Mouse (Mus musculus): ENCODE measurements around the gene Ssh3.
A peak's percentile ranks its signal among the peaks of the same experiment; 100 is the strongest.

DNA sequence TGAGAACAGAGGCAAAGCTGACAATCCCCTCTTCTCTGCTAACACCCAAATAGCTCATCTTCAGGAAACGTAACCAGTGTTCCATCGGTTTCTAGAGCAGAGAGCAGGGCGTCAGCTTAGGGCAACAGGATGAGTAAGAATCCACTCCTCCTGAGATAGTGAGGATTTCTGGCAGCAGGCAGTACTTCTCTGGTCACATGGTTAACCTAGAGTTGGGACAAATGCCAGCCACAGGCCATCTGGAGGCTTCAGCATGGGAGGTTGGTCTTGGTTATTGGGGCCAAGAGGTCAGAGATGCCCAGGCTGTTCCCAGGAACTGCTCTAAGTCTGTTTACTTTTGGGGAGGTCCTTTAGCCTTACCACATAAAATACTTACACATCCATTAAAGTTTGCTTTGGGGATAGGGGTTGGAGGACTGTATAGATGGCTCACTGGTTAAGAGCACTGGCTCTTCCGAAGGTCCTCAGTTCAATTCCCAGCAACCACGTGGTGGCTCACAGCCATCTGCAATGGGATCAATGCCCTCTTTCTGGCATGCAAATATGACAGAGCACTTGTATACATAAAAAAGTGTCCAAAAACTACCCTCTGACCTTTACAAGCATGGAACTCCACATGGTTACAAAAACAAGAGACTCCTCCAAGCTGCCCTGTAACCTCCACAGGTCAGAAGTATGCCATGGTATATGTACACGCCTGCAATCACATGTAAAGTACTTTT is 46.4 kb upstream of the Ssh3 start:
- TF ChIP-seq USF1 (IDR thresholded peaks at IDR 0.05; ENCODE audit: low read depth): peak; percentile 89
- TF ChIP-seq MYOD1 (IDR thresholded peaks at IDR 0.05; ENCODE audit: control insufficient read depth in 1 of 3, insufficient read length in 2 of 3, low read depth in 2 of 3): no peak
- TF ChIP-seq MYOG (IDR thresholded peaks at IDR 0.05; ENCODE audit: control insufficient read depth in 1 of 3, insufficient read depth in 1 of 3, insufficient read length in 2 of 3, low read depth in 2 of 3): peak in 1 of 3 experiments; percentile 6
- peak; percentile 24 for TF ChIP-seq POLR2AphosphoS2 (IDR thresholded peaks at IDR 0.05; ENCODE audit: insufficient read length, low read depth)
- no peak for TF ChIP-seq E2F4 (IDR thresholded peaks at IDR 0.05; ENCODE audit: insufficient read depth)
- TF ChIP-seq POLR2A (IDR thresholded peaks at IDR 0.05; ENCODE audit: insufficient read length, low read depth): no peak
- TF ChIP-seq CEBPB (IDR thresholded peaks at IDR 0.05; ENCODE audit: insufficient read depth, poor library complexity, severe bottlenecking): no peak
- no peak for TF ChIP-seq TCF12 (IDR thresholded peaks at IDR 0.05; ENCODE audit: insufficient read depth, poor library complexity, severe bottlenecking)

All from myocyte (in vitro differentiated cells).